In genomic region chr1:152378311-152378710, GRCm38 (mm10) we compare ENCODE assay signal across 14 mouse cellular contexts. TPM values are rescaled to one million over a fixed set of nuclear protein-coding genes. Genes with fewer than 3 reads are reported as not detected.
"Had no signal": no experiment of that assay in that cellular context is flagged by ENCODE, and none has a peak within 500 bp of the region (broad histone marks: within the 10 kb centered on the region; RNA-seq: fewer than 3 reads in every experiment).

No protein-coding gene starts in this region.

- H3K27ac ChIP-seq: liver, embryonic 13.5 days had no signal

- H3K9me3 ChIP-seq: liver, embryonic 13.5 days had no signal

- DNase-seq: kidney, adult 9 months; kidney, postnatal 14 days; kidney, postnatal 4 days; liver, embryonic 13.5 days; lung, adult 2 months; lung, postnatal 14 days; lung, postnatal 4 days; midbrain, embryonic 14.5 days; thymus, adult 2 months; thymus, postnatal 14 days; thymus, postnatal 4 days had no signal

- H3K27me3 ChIP-seq: liver, embryonic 13.5 days had no signal

- H3K4me1 ChIP-seq: liver, embryonic 13.5 days had no signal

- H3K4me3 ChIP-seq: liver, embryonic 13.5 days had no signal

RNA-seq across cellular contexts. Expression of gene Colgalt2, which starts 21.3 kb away (rescaled TPM):
- total RNA-seq: megakaryocyte progenitor cell, adult 5-6 weeks; megakaryocyte-erythroid progenitor cell, adult 5-6 weeks; neutrophil, adult 5-6 weeks had no signal
